ENCODE assay signal across 28 mouse cellular contexts in the genomic region with DNA sequence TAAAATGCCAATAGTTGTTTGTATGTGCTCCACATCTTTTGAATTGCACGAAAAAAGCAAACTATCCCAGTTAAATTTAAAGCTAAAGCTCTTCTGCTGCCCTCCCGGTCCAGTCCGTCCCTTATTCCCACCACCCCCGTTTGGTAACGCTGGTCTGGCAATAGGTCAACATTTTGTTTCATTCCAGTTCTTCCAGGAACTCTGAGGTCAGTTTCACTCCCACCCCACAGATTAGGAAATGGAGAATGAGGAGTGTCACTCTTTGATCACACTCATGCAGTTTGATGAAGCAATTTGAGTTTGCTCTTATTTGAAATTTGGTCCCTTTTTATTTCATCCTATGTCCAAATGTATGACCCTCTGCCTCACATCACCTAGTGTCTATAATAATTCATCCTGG. TPM values are rescaled to one million over a fixed set of nuclear protein-coding genes. Genes with fewer than 3 reads are reported as not detected.
DNase-seq lines count a peak whose midpoint lies in the region; ATAC-seq and TF ChIP-seq lines count a peak whose summit lies in the region.
"Had no signal": no experiment of that assay in that cellular context is flagged by ENCODE, and none has a peak within 500 bp of the region (broad histone marks: within the 10 kb centered on the region; RNA-seq: fewer than 3 reads in every experiment).

No protein-coding gene starts in this region.

- H3K4me3 ChIP-seq in lung, embryonic 15.5 days, result no peak overlapping the region
- no peak overlapping the region for H3K4me3 ChIP-seq in lung, postnatal 0 days (ENCODE audit: low read depth, low read length)
- no peak overlapping the region for H3K4me3 ChIP-seq in lung, adult 2 months (replicated peaks; ENCODE audit: extremely low read depth, low read depth, low read length)
- H3K4me3 ChIP-seq: embryonic facial prominence, embryonic 13.5 days; embryonic facial prominence, embryonic 15.5 days; erythroblast, embryonic 14.5 days; forebrain, embryonic 10.5 days; forebrain, embryonic 12.5 days had no signal

- no peak for TF ChIP-seq CTCF in lung, postnatal 0 days (IDR thresholded peaks at IDR 0.05)
- no peak for TF ChIP-seq CTCF in lung, adult 2 months (IDR thresholded peaks at IDR 0.05; ENCODE audit: insufficient read depth, low read length)

- H3K9ac ChIP-seq in lung, embryonic 15.5 days, result no peak overlapping the region
- no peak overlapping the region for H3K9ac ChIP-seq in lung, postnatal 0 days (replicated peaks; ENCODE audit: low read depth)
- H3K9ac ChIP-seq: embryonic facial prominence, embryonic 13.5 days; embryonic facial prominence, embryonic 15.5 days; forebrain, embryonic 12.5 days had no signal

- no peak for TF ChIP-seq POLR2A in lung, adult 2 months (IDR thresholded peaks at IDR 0.05; ENCODE audit: borderline replicate concordance, extremely low read depth, low read depth, low read length)

- DNase-seq in lung, postnatal 14 days, result no peak
- DNase-seq in lung, postnatal 0 days (ENCODE audit: low spot score), result peak; percentile 82
- no peak for DNase-seq in lung, adult 2 months
- DNase-seq in lung, postnatal 10 days, result peak; percentile 23
- peak; percentile 29 for DNase-seq in lung, postnatal 36 days
- DNase-seq in cerebellum, postnatal 4 days (ENCODE audit: low spot score in 2 of 2), result no peak
- DNase-seq: adrenal gland, adult 8-10 months; adrenal gland, postnatal 14 days; adrenal gland, postnatal 36 days; B cell, adult 2 months; cerebellum, adult 11-12 months; cerebellum, adult 2 months; cerebellum, adult 9-10 months; cerebellum, postnatal 10 days; cerebellum, postnatal 25 days; embryo, embryonic 11 days had no signal

- H3K4me1 ChIP-seq in lung, embryonic 15.5 days, result peaks cover 13% of the 10 kb centered on the region; the same call in 1 of the 2 replicates
- no peaks in the 10 kb centered on the region; the same call in 1 of the 2 replicates for H3K4me1 ChIP-seq in lung, postnatal 0 days (ENCODE audit: insufficient read depth, low read depth, low read length)
- no peaks in the 10 kb centered on the region; the same call in 1 of the 2 replicates for H3K4me1 ChIP-seq in lung, adult 2 months (ENCODE audit: control insufficient read depth, insufficient read depth, low read length)
- H3K4me1 ChIP-seq: embryonic facial prominence, embryonic 13.5 days; embryonic facial prominence, embryonic 15.5 days; forebrain, embryonic 10.5 days; forebrain, embryonic 12.5 days had no signal

- WGBS in lung, embryonic 15.5 days, result 44% methylated on average over 5 of the region's 5 CpGs
- WGBS in lung, postnatal 0 days, result 37% methylated on average over 5 of the region's 5 CpGs
- WGBS in lung, adult 2 months, result 48% methylated on average over 5 of the region's 5 CpGs

- peak overlapping the region; percentile 66 for H3K27ac ChIP-seq in lung, embryonic 15.5 days
- H3K27ac ChIP-seq in lung, postnatal 0 days (ENCODE audit: low read length), result peak overlapping the region; percentile 72
- H3K27ac ChIP-seq: embryonic facial prominence, embryonic 13.5 days; embryonic facial prominence, embryonic 15.5 days; forebrain, embryonic 10.5 days; forebrain, embryonic 12.5 days had no signal

- TF ChIP-seq EP300 in lung, postnatal 0 days (IDR thresholded peaks at IDR 0.05), result peak; percentile 78

- no peak overlapping the region for H3K4me2 ChIP-seq in lung, embryonic 15.5 days
- no peak overlapping the region for H3K4me2 ChIP-seq in lung, postnatal 0 days (replicated peaks; ENCODE audit: low read depth, low read length)
- H3K4me2 ChIP-seq: embryonic facial prominence, embryonic 13.5 days; embryonic facial prominence, embryonic 15.5 days; forebrain, embryonic 12.5 days had no signal

- H3K36me3 ChIP-seq in lung, embryonic 15.5 days, result no peaks in the 10 kb centered on the region
- no peaks in the 10 kb centered on the region for H3K36me3 ChIP-seq in lung, postnatal 0 days (ENCODE audit: insufficient read depth, low read length)
- H3K36me3 ChIP-seq: embryonic facial prominence, embryonic 13.5 days; embryonic facial prominence, embryonic 15.5 days; forebrain, embryonic 10.5 days; forebrain, embryonic 12.5 days; G1E had no signal

- H3K9me3 ChIP-seq in lung, embryonic 15.5 days, result no peaks in the 10 kb centered on the region
- H3K9me3 ChIP-seq in lung, postnatal 0 days (ENCODE audit: low read length), result no peaks in the 10 kb centered on the region
- H3K9me3 ChIP-seq: embryonic facial prominence, embryonic 13.5 days; embryonic facial prominence, embryonic 15.5 days; forebrain, embryonic 10.5 days; forebrain, embryonic 12.5 days; G1E had no signal

- no peaks in the 10 kb centered on the region for H3K27me3 ChIP-seq in lung, embryonic 15.5 days
- no peaks in the 10 kb centered on the region for H3K27me3 ChIP-seq in lung, postnatal 0 days (replicated peaks; ENCODE audit: insufficient read depth, low read length)
- H3K27me3 ChIP-seq: CH12.LX; embryonic facial prominence, embryonic 13.5 days; embryonic facial prominence, embryonic 15.5 days; forebrain, embryonic 12.5 days; Patski had no signal

- ATAC-seq in lung, embryonic 15.5 days (ENCODE audit: borderline replicate concordance, extremely low read depth, low FRiP score, low TSS enrichment), result peak; percentile 58; the same call in 1 of the 2 replicates
- peak; percentile 68 for ATAC-seq in lung, postnatal 0 days
- ATAC-seq: activated CD4-positive, CD25-positive, alpha-beta regulatory T cell, adult 4 months; CD4-positive, CD25-positive, alpha-beta regulatory T cell, adult 4 months; forebrain, embryonic 14.5 days; Patski had no signal

RNA-seq across cellular contexts. Expression of a gene that starts 58.7 kb away (rescaled TPM):
- 32.8 and 37.1 TPM in 2 replicates for polyA plus RNA-seq in lung, embryonic 15.5 days (2015; fragmentation: Nextera tagmentation; extraction: Ambion mirVana)
- polyA plus RNA-seq in lung, postnatal 0 days (2015; fragmentation: Nextera tagmentation; extraction: Ambion mirVana), result 20.8 and 21.9 TPM in 2 replicates
- 24.2 and 28.3 TPM in 2 replicates for polyA plus RNA-seq in lung, adult 2 months (2012; rRNA removed)
- polyA plus RNA-seq: G1E had no signal

Comparison
In these comparisons a context has a peak if more than half of its experiments do, and no peak if none do; other contexts are left out.
1. DNase-seq: peak in lung, postnatal 0 days (single experiment), lung, postnatal 10 days (single experiment) and lung, postnatal 36 days (single experiment); none in lung, postnatal 14 days (single experiment), lung, adult 2 months (single experiment) and cerebellum, postnatal 4 days (0 of 2).